Mouse (Mus musculus): ENCODE measurements at regions not wholly inside any gene's neighbourhood (a gene's known extent, or its start where the extent isn't known, plus 50 kb on each side); places are given as distances from the start of the nearest gene placed in this dataset.
A peak's percentile ranks its signal among the peaks of the same experiment; 100 is the strongest.

- no peak for DNase-seq (ENCODE audit: low read depth, low spot score)
- Histone ChIP-seq H3K27ac (ENCODE audit: control insufficient read depth, low read depth, low read length) (no peak overlapping the region), H3K36me3 (ENCODE audit: control insufficient read depth in 1 of 2, insufficient read depth in 2 of 2, low read length in 2 of 2) (no peaks in the 10 kb centered on the region), H3K9me3 (replicated peaks; ENCODE audit: insufficient read depth, low read length) (no peaks in the 10 kb centered on the region; the same call in 1 of the 2 replicates), H3K79me2 (ENCODE audit: control insufficient read depth, insufficient read depth, low read length, poor library complexity) (no peaks in the 10 kb centered on the region), H3K4me3 (ENCODE audit: control insufficient read depth in 1 of 2, insufficient read depth in 1 of 2, low read depth in 2 of 2, low read length in 2 of 2) (no peak overlapping the region), H3K4me1 (ENCODE audit: control insufficient read depth in 1 of 2, insufficient read depth in 2 of 2, low read length in 2 of 2) (no peaks in the 10 kb centered on the region), H3K9ac (ENCODE audit: control insufficient read depth, low read depth, low read length, poor library complexity, severe bottlenecking) (no peak overlapping the region), H3K27me3 (ENCODE audit: control insufficient read depth in 1 of 2, insufficient read depth in 2 of 2, low read length in 2 of 2) (no peaks in the 10 kb centered on the region)
- no peak for TF ChIP-seq RAD21 (IDR thresholded peaks at IDR 0.05; ENCODE audit: low read depth, low read length)
- no peak for TF ChIP-seq TCF12 (IDR thresholded peaks at IDR 0.05; ENCODE audit: low read depth, low read length)
These were observed 168.6 kb upstream of the Ppp2r3a start for GRCm38 (mm10) chr9:101420181-101420580.

GRCm38 (mm10) chr9:101417660-101418059 lies 166.1 kb upstream of the Ppp2r3a start:
- no peak for TF ChIP-seq TAL1 (IDR thresholded peaks at IDR 0.05; ENCODE audit: low read length)
- no peak for TF ChIP-seq RCOR1 (IDR thresholded peaks at IDR 0.05; ENCODE audit: low read depth, low read length)
- no peak for TF ChIP-seq USF1 (IDR thresholded peaks at IDR 0.05; ENCODE audit: low read depth, low read length)
- peak; percentile 75; the same call in 1 of the 2 replicates for TF ChIP-seq MAFK (IDR thresholded peaks at IDR 0.05; ENCODE audit: borderline replicate concordance, low read depth, low read length)

GRCm38 (mm10) chr9:101416321-101416720 lies 164.7 kb upstream of the Ppp2r3a start:
- DNase-seq (ENCODE audit: low read depth, low spot score) = no peak
- no peak for TF ChIP-seq MAFK (IDR thresholded peaks at IDR 0.05; ENCODE audit: borderline replicate concordance, low read depth, low read length)
- no peak for TF ChIP-seq MYB (IDR thresholded peaks at IDR 0.05; ENCODE audit: low read depth, low read length)
- no peak for TF ChIP-seq MAX (IDR thresholded peaks at IDR 0.05; ENCODE audit: low read length)
- TF ChIP-seq POLR2AphosphoS2 (IDR thresholded peaks at IDR 0.05; ENCODE audit: low read length) = no peak
- no peak for TF ChIP-seq POLR2AphosphoS5 (IDR thresholded peaks at IDR 0.05; ENCODE audit: borderline replicate concordance, low read depth, low read length)
- TF ChIP-seq JUND (IDR thresholded peaks at IDR 0.05; ENCODE audit: low read depth, low read length) = no peak
- no peak for TF ChIP-seq ZMIZ1 (IDR thresholded peaks at IDR 0.05; ENCODE audit: low read depth, low read length)
- TF ChIP-seq MEF2A (IDR thresholded peaks at IDR 0.05; ENCODE audit: extremely low read depth, insufficient replicate concordance, low read depth, low read length, poor library complexity, severe bottlenecking) = no peak
- TF ChIP-seq POLR2A (IDR thresholded peaks at IDR 0.05; ENCODE audit: control insufficient read depth in 1 of 2, insufficient read depth in 1 of 2, low read depth in 1 of 2, low read length in 2 of 2, poor library complexity in 1 of 2) = no peak
- no peak for TF ChIP-seq ELF1 (IDR thresholded peaks at IDR 0.05; ENCODE audit: low read depth, low read length)
- TF ChIP-seq SMC3 (IDR thresholded peaks at IDR 0.05; ENCODE audit: low read depth, low read length) = no peak
- no peak for TF ChIP-seq NELFE (IDR thresholded peaks at IDR 0.05; ENCODE audit: low read depth, low read length)
- no peak for TF ChIP-seq SIN3A (IDR thresholded peaks at IDR 0.05; ENCODE audit: low read length)
- TF ChIP-seq EP300 (IDR thresholded peaks at IDR 0.05; ENCODE audit: low read depth in 1 of 2, low read length in 2 of 2) = no peak
- TF ChIP-seq TCF12 (IDR thresholded peaks at IDR 0.05; ENCODE audit: low read depth, low read length) = no peak
- no peak overlapping the region for H3K9ac ChIP-seq (ENCODE audit: control insufficient read depth, low read depth, low read length, poor library complexity, severe bottlenecking)
- H3K4me3 ChIP-seq (ENCODE audit: control insufficient read depth in 1 of 2, insufficient read depth in 1 of 2, low read depth in 2 of 2, low read length in 2 of 2) = no peak overlapping the region
- no peak overlapping the region for H3K27ac ChIP-seq (ENCODE audit: control insufficient read depth, low read depth, low read length)
- H3K9me3 ChIP-seq (replicated peaks; ENCODE audit: insufficient read depth, low read length) = no peaks in the 10 kb centered on the region; the same call in 1 of the 2 replicates
- no peaks in the 10 kb centered on the region for H3K79me2 ChIP-seq (ENCODE audit: control insufficient read depth, insufficient read depth, low read length, poor library complexity)
- no peaks in the 10 kb centered on the region for H3K36me3 ChIP-seq (ENCODE audit: control insufficient read depth in 1 of 2, insufficient read depth in 2 of 2, low read length in 2 of 2)
- H3K4me1 ChIP-seq (ENCODE audit: control insufficient read depth in 1 of 2, insufficient read depth in 2 of 2, low read length in 2 of 2) = no peaks in the 10 kb centered on the region
- H3K27me3 ChIP-seq (ENCODE audit: control insufficient read depth in 1 of 2, insufficient read depth in 2 of 2, low read length in 2 of 2) = no peaks in the 10 kb centered on the region

More at GRCm38 (mm10) chr9:101417660-101418059, 166.1 kb upstream of the Ppp2r3a start:
- no peak for DNase-seq (ENCODE audit: low read depth, low spot score)
- Histone ChIP-seq H3K9me3 (replicated peaks; ENCODE audit: insufficient read depth, low read length) (no peaks in the 10 kb centered on the region; the same call in 1 of the 2 replicates), H3K4me1 (ENCODE audit: control insufficient read depth in 1 of 2, insufficient read depth in 2 of 2, low read length in 2 of 2) (no peaks in the 10 kb centered on the region), H3K27me3 (ENCODE audit: control insufficient read depth in 1 of 2, insufficient read depth in 2 of 2, low read length in 2 of 2) (no peaks in the 10 kb centered on the region), H3K36me3 (ENCODE audit: control insufficient read depth in 1 of 2, insufficient read depth in 2 of 2, low read length in 2 of 2) (no peaks in the 10 kb centered on the region), H3K4me3 (ENCODE audit: control insufficient read depth in 1 of 2, insufficient read depth in 1 of 2, low read depth in 2 of 2, low read length in 2 of 2) (no peak overlapping the region), H3K9ac (ENCODE audit: control insufficient read depth, low read depth, low read length, poor library complexity, severe bottlenecking) (no peak overlapping the region), H3K79me2 (ENCODE audit: control insufficient read depth, insufficient read depth, low read length, poor library complexity) (no peaks in the 10 kb centered on the region), H3K27ac (ENCODE audit: control insufficient read depth, low read depth, low read length) (no peak overlapping the region)

All from MEL (cell line).